Mouse (Mus musculus) cerebellum, adult (tissue): ENCODE measurements around the gene Iscu.

Experiments
- ATAC-seq: cut with Nextera tagmentation; 2 replicates; pipeline ENCODE4 v1.9.2; 2017; ENCODE audit warnings: mild to moderate bottlenecking, moderate library complexity, mixed read lengths; ENCODE audit not compliant: insufficient number of reproducible peaks, low FRiP score, low TSS enrichment

Iscu gene

DNA sequence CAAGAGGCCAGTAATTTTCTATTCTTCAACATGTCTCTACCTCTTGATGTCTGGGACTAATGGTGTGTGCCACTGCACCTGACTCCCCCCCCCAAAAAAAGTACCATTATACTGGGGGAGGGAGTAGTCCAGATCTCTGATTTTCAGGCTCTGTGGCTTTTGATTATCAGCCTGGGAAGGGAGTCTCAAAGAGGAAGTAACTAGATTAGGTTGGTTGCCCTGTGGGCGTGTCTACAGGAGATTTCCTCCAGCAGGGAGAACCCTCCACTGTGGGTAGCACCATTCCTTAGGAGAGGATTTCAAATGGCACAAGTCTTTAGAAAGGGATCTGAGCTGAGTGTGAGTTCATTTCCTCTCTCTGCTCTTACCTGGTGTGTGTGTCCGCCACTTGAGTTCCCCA is 40.1 kb downstream of the Iscu start:
- ATAC-seq, result no peak

DNA sequence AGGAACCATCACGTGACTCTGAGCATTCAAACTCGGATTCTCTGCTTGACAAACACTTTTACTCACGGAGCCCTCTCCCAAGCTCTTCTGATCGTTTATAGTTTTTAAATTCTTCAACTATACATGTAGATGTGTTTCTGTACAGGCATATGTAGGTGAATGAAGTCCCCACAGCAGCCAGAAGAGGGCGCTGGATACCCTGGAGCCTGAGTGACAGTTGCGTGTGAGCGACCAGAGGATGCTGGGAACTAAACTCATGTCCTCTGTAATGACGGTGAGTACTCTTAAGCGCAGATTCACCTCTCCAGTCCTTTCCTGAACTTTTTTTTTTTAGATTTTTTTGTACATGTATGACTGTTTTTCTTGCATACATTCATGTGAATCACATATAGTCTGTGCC is 41.1 kb downstream of the Iscu start:
- no peak for ATAC-seq

DNA sequence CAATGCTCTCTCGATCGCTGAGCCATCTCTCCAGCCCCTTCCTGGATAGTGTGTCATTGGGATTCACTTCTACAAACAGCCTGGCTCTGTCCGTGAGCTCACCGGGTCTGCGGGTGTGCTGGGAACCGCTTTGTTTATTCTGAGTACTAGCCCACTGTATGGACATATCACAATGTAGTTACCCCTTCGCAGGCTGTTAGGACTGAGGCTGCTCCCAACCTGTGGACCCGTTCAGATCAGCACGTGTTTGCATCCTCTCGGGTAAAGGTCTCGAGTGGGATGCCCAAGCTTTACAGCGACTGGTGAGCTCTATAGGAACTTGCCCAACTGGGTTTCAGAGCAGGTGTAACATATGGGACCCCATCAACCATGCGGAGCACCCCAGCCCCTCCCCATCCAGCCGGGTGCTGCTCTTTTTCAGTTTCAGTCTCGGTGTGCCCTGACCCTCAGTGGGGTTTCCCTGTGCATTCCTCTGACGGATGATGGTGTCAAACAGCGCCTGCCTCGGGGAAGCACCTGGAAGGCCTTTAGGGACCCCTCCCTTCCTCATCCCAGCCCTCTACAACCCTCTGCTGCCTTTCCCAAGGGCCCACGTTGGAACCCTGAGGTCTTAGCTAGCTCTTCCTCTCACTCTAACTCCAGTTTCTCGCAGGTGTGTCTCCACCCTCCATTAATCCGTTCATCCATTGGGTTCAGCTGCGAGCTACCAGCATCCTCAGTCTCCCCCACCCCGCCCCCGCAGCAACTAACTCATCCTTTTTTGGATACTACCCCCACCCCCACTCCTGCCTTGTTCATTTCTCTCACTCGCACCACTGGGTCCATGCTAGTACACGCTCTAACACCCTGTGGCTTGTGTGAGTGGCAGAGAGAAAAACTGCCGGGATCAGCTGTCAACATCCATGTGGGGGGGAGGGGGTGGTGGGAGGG is 41.8 kb downstream of the Iscu start:
- no peak for ATAC-seq

GRCm38 (mm10) chr5:113815041-113815389 is 42.5 kb downstream of the Iscu start:
- ATAC-seq, result no peak

DNA sequence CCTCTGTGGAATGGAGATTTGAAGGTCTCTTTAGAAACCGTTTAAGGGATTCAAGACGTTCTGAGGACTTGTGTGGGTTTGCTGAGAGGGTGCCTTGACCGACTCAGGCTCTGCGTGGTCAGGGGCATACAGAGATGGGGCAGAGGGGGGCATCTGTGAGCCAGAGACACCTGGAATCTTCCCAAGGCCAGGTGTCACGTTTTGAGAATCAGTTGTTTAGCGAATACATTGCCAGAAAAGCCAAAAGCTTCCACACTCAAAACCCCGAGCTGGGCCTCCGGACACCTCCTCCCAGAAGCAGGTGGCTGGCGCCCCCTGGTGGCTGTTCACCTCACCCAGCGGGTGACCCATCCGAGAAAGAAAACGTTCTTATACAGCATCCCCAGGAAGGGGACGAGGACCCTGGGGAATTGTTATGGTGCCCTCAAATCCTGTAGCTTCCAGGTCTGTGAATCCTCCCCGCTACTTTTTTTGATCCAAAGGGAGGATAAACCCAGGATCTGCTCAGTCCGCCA is 43.1 kb downstream of the Iscu start:
- peak; percentile 49; the same call in 1 of the 2 replicates for ATAC-seq

DNA sequence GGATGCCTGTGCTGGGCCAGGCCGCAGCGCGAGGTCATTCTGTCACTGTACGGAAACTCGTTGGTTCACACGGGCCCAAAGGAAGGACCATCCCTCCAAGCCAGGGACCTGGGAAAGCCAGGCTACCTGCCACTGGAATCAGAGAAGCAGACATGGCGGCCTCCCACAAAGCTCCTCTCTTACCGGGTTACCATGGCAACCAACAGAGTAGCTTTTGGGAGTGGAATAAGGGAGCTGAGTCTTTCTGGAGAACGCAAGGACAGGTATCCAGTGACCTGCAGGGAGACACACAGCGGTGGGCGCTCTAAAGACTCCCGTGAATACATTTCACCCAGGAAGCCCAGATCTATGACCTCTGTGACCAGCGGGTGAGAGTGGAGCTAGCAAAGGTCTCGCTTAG is 46.0 kb downstream of the Iscu start:
- ATAC-seq, result no peak

- ATAC-seq, result no peak
Measured at GRCm38 (mm10) chr5:113824228-113824627, 51.7 kb downstream of the Iscu start.

DNA sequence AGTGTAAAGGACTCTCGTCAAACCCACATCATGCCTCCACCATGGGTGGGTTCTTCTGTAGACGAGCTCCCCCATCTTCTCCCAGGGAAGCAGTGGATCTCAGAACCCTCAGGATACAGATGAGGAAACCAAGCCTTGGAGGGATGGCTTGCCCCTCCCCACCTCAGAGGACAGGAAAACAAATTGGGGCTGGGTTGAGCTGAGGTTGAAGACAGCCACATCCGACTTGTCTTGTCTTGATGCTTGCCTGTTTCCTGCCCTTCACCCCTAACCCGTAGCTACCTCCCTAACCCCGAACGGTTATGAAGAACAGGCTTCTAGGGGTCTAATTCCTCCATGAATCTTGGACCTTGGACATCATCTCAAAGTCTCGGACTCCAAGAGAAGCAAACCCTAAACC is 53.0 kb downstream of the Iscu start:
- ATAC-seq, result no peak

- no peak for ATAC-seq
Measured at GRCm38 (mm10) chr5:113826619-113827018, 54.1 kb downstream of the Iscu start.
